Mouse (Mus musculus) neural tube, embryonic 14.5 days (tissue): ENCODE measurements at regions not wholly inside any gene's neighbourhood (a gene's known extent, or its start where the extent isn't known, plus 50 kb on each side); places are given as distances from the start of the nearest gene placed in this dataset.
A peak's percentile ranks its signal among the peaks of the same experiment; 100 is the strongest.

Source experiments
- ATAC-seq: fragments of 200-750 bp; cut with Nextera tagmentation; 2 replicates; pipeline ENCODE4 v1.8.0; 2017; ENCODE audit warnings: low read depth, mild to moderate bottlenecking, moderate TSS enrichment, moderate library complexity
- H3K27ac ChIP-seq: fragments of 300-500 bp; sonication (generic); 2 replicates; pipeline ENCODE4 v1.5.1; 2014; ENCODE audit warnings: low read depth, mild to moderate bottlenecking, control low read depth, low read length, moderate library complexity, mixed read lengths
- H3K27me3 ChIP-seq: fragments of 300-500 bp; sonication (generic); 2 replicates; pipeline ENCODE4 v1.6.1; 2014; ENCODE audit warnings: low read length; ENCODE audit not compliant: control insufficient read depth, insufficient read depth
- H3K36me3 ChIP-seq: fragments of 300-500 bp; sonication (generic); 2 replicates; pipeline ENCODE4 v1.6.1; 2014; ENCODE audit warnings: low read length, mixed read lengths; ENCODE audit not compliant: control insufficient read depth, insufficient read depth
- H3K4me1 ChIP-seq: fragments of 300-500 bp; sonication (generic); 2 replicates; pipeline ENCODE4 v1.6.1; 2014; ENCODE audit warnings: low read length; ENCODE audit not compliant: control insufficient read depth, insufficient read depth
- H3K4me2 ChIP-seq: fragments of 300-500 bp; sonication (generic); 2 replicates; pipeline ENCODE4 v1.6.1; 2014; ENCODE audit warnings: mild to moderate bottlenecking, low read depth, low read length, control low read depth
- H3K4me3 ChIP-seq: fragments of 300-500 bp; sonication (generic); 2 replicates; pipeline ENCODE4 v1.5.1; 2014; ENCODE audit warnings: low read depth, low read length, control low read depth, mixed read lengths
- H3K9ac ChIP-seq: fragments of 300-500 bp; sonication (generic); replicated peaks from 2 replicates; pipeline ENCODE4 v1.6.1; 2014; ENCODE audit warnings: low read depth, mild to moderate bottlenecking, control low read depth, low read length, mixed read lengths
- H3K9me3 ChIP-seq: fragments of 300-500 bp; sonication (generic); 2 replicates; pipeline ENCODE4 v1.6.1; 2016; ENCODE audit warnings: low read length; ENCODE audit not compliant: control insufficient read depth
- WGBS: fragments of 180-500 bp; shearing (Covaris S2); extraction: QIAGEN DNeasy Blood & Tissue Kit; methylation state at CpG from one replicate; pipeline ENCODE4 v1.1.7; 2014; 5-methylcytosine and 5-hydroxymethylcytosine counted together

DNA sequence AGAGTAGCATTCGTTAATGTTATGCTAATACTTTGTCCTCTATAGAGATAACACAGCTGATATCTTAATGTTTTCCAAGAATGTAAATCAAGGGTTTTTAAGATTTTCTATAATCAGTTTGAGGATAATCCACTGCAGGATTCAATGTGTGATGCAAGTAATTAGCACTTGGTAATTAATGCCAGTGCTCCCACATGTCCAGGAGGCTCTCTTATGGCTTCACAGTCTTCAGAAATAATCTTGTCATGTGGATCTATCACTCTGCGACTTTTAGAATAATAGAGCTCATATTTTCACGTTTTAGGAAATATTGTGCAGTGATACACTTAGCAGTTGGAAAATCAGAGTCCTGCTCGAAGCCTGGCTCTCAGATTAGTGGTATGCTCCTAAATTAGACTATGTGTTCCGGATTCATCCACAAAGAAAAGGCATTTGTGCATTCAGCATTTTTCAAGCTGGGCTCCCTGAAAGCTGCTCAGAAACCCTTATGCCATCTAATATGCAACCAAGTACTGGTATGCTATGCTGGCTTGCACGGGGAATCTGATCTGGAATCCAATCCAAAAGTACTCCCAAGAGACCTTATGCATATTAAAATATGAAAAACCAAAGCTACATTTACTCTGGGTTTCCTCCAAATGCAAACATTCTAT is 1302.8 kb upstream of the Tyrp1 start:
- no peak overlapping the region for H3K9ac ChIP-seq
- no peaks in the 10 kb centered on the region for H3K27me3 ChIP-seq
- H3K9me3 ChIP-seq = no peaks in the 10 kb centered on the region
- 66% methylated on average over 6 of the region's 6 CpGs for WGBS
- no peak overlapping the region for H3K4me3 ChIP-seq
- 0 out of 2 replicates have a peak, but pooled peaks have one; percentile 21 for ATAC-seq
- H3K36me3 ChIP-seq = no peaks in the 10 kb centered on the region
- H3K27ac ChIP-seq = no peak overlapping the region
- H3K4me2 ChIP-seq = no peak overlapping the region
- H3K4me1 ChIP-seq = no peaks in the 10 kb centered on the region

DNA sequence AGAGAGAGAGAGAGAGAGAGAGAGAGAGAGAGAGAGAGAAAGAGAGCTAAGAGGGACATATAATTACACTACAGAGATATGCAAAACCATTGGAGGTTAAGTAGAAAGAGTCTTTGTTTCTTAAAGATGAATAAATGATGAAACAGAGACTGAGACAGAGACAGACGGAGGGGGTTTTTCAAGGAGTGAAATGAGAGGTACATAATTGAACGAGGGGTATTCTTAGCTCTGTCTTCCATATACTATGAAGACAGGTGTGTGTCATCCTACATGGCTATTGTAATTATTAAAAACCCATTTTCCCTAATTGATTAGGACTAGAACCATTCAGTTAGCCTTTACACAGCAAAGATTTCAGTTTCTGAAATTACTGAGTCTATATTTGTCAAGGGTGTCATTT is 1302.2 kb upstream of the Tyrp1 start:
- no peaks in the 10 kb centered on the region for H3K27me3 ChIP-seq
- no peak overlapping the region for H3K4me2 ChIP-seq
- H3K9me3 ChIP-seq = no peaks in the 10 kb centered on the region
- H3K4me1 ChIP-seq = no peaks in the 10 kb centered on the region
- no peak overlapping the region for H3K9ac ChIP-seq
- no peak for ATAC-seq
- H3K4me3 ChIP-seq = no peak overlapping the region
- 60% methylated on average over 2 of the region's 2 CpGs for WGBS
- no peak overlapping the region for H3K27ac ChIP-seq
- H3K36me3 ChIP-seq = no peaks in the 10 kb centered on the region

DNA sequence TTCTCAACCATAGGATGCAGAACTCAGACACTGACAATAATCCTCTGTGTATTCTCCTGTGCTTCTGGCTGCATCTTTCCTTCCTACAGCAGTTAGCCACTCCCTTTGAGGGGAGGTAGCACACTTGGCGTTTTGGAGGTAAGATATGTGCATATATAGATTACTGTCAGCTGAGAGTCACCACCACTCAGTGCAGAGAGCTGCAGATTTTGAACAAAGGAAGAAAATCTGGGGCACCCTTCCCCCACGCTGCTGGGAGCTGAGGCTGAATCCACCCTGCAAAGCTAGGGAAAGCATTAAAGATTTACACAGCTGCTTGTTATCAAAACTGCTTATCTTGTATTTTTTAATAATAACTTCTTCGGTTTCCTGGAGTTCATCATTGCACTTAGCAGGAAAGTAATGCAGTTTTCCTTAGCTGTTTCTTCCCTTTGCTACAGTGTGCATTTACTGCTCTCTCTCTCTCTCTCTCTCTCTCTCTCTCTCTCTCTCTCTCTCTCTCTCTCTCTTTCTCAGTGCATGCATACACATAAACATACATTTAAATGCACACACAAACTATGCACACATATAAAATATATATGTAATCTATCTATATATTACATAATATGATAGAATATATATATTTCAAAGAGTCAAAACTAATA is 1301.4 kb upstream of the Tyrp1 start:
- Histone ChIP-seq H3K4me1 (no peaks in the 10 kb centered on the region), H3K4me2 (no peak overlapping the region), H3K27me3 (no peaks in the 10 kb centered on the region), H3K36me3 (no peaks in the 10 kb centered on the region), H3K9ac (no peak overlapping the region), H3K4me3 (no peak overlapping the region), H3K27ac (peak overlapping the region; percentile 29; the same call in 1 of the 2 replicates), H3K9me3 (no peaks in the 10 kb centered on the region)
- ATAC-seq = peak; percentile 90
- WGBS = 35% methylated on average over 3 of the region's 3 CpGs

DNA sequence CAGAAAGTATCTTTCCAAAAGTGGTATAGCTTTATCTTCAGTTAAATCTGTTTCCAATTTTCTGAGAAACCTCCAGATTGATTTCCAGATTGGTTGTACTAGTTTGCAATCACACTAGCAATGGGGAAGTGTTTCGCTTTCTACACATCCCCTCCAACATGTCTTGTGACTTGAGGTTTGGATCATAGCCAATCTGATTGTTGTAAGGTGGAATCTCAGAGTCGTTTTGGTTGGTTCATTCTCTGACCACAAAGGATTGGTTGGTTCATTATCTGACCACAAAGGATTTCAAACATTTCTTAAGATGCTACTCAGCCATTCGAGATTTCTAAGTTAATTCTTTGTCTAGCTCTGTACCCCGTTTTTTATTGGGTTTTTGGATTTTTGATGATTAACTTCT is 1288.5 kb upstream of the Tyrp1 start:
- WGBS = 79% methylated on average over 4 of the region's 4 CpGs
- ATAC-seq = no peak
- Histone ChIP-seq H3K9me3 (no peaks in the 10 kb centered on the region), H3K27ac (no peak overlapping the region), H3K4me3 (no peak overlapping the region), H3K27me3 (no peaks in the 10 kb centered on the region), H3K4me1 (no peaks in the 10 kb centered on the region), H3K9ac (no peak overlapping the region), H3K4me2 (no peak overlapping the region), H3K36me3 (no peaks in the 10 kb centered on the region)
